Mouse (Mus musculus) G1E (cell line): ENCODE results near the gene Echdc1.

Experiments
- CTCF ChIP-seq: IDR thresholded peaks from 2 replicates; pipeline ENCODE4 v1.5.1; 2012; ENCODE audit warnings: low read depth, low read length, inconsistent platforms, mixed read lengths
- GATA1 ChIP-seq: IDR thresholded peaks from 2 replicates; pipeline ENCODE4 v1.6.1; 2012; ENCODE audit warnings: borderline replicate concordance, low read length, inconsistent platforms, mixed read lengths
- GATA2 ChIP-seq: IDR thresholded peaks from 2 replicates; pipeline ENCODE4 v1.6.1; 2012; ENCODE audit warnings: low read depth, low read length, inconsistent platforms, borderline replicate concordance
- POLR2AphosphoS5 ChIP-seq: IDR thresholded peaks from 2 replicates; pipeline ENCODE4 v1.6.1; 2012; ENCODE audit warnings: low read depth, low read length, inconsistent platforms; ENCODE audit not compliant: insufficient replicate concordance
- TAL1 ChIP-seq: conservative IDR thresholded peaks from 2 replicates; pipeline ENCODE4 v1.6.1; 2012; ENCODE audit warnings: low read depth, low read length, inconsistent platforms, mixed read lengths

DNA sequence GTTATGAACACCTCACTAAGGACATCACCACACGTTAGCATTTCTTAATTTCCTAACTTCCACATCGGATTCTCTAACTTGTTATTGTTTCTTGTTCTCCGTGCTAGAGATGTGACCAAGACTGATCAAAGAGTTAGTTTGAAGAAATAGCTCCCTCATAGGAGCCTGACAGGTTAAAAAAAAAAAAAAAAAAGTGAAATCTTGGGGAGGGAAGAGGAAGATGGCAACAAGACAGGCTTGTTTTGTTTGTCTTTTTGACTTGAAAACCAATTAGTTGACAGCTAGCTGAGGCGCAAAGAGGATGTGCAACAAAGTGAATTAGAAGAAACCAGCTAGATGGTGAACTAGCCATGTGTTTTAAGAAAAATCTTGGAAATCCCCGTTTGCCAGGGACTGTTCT lies 939 bp downstream of the Echdc1 start:
- no peak for TF ChIP-seq CTCF
- TF ChIP-seq POLR2AphosphoS5: no peak
- TF ChIP-seq GATA1: no peak
- TF ChIP-seq TAL1: no peak
- TF ChIP-seq GATA2: no peak
